25 mouse cellular contexts compared by ENCODE assay signal in the genomic region with DNA sequence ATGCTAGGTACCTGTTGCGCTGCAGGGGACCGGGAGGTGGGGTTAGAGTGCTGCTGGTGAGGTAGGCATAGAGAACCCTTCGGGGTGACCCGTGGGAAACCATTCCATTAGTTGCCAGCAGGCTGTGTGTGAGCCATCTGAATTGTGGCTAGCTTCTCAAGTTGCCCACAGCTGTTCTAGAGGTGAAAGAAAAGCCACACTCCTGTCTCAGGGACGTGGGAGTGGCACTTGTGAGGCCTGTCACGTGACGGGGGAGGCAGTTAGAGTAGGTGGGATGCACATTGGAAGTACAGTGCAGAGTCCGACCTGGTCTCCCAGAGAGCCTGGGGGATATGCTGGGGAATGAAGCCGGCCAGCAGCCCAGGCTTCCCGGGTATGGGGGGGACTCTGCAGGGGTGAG. TPM values are rescaled to one million over a fixed set of nuclear protein-coding genes. Genes with fewer than 3 reads are reported as not detected.
"Had no signal": no experiment of that assay in that cellular context is flagged by ENCODE, and none has a peak within 500 bp of the region (broad histone marks: within the 10 kb centered on the region; RNA-seq: fewer than 3 reads in every experiment).

No protein-coding gene starts in this region.

- H3K27me3 ChIP-seq: kidney, embryonic 15.5 days; lung, embryonic 15.5 days; neural tube, embryonic 12.5 days; stomach, embryonic 15.5 days had no signal

- H3K27ac ChIP-seq: kidney, embryonic 15.5 days; left cerebral cortex, adult 2 months; liver, embryonic 14.5 days; neural tube, embryonic 12.5 days had no signal

- DNase-seq: kidney, adult 8-10 months; kidney, postnatal 10 days; kidney, postnatal 36 days; layer of hippocampus, postnatal 36 days; liver, postnatal 0 days; lung, postnatal 14 days; lung, postnatal 4 days; right cerebral cortex, postnatal 25 days; spleen, adult 18-20 months; thymus, postnatal 36 days had no signal

- H3K9ac ChIP-seq: kidney, embryonic 15.5 days; liver, embryonic 14.5 days; liver, postnatal 0 days; lung, embryonic 15.5 days; stomach, embryonic 15.5 days had no signal

- H3K9me3 ChIP-seq: kidney, embryonic 15.5 days; lung, embryonic 15.5 days; neural tube, embryonic 12.5 days; stomach, embryonic 15.5 days had no signal

- ATAC-seq: liver, postnatal 0 days; midbrain, embryonic 16.5 days had no signal

- H3K4me3 ChIP-seq: kidney, embryonic 15.5 days; left cerebral cortex, adult 2 months; lung, embryonic 15.5 days; neural tube, embryonic 12.5 days; stomach, embryonic 15.5 days had no signal

- H3K4me2 ChIP-seq: kidney, embryonic 15.5 days; lung, embryonic 15.5 days; midbrain, embryonic 11.5 days; neural tube, embryonic 12.5 days; stomach, embryonic 15.5 days had no signal

RNA-seq across cellular contexts. Expression of gene Padi6, which starts 32.8 kb away (rescaled TPM):
- total RNA-seq: layer of hippocampus, adult 8-10 months; layer of hippocampus, postnatal 36 days; left cerebral cortex, adult 2 months; liver, adult 2 months; megakaryocyte progenitor cell, adult 5-6 weeks; megakaryocyte-erythroid progenitor cell, adult 5-6 weeks; monocyte, adult 5-6 weeks had no signal
- polyA plus RNA-seq: kidney, embryonic 15.5 days; limb, embryonic 14.5 days; liver, adult 2 months; liver, embryonic 14.5 days; liver, postnatal 0 days; midbrain, embryonic 11.5 days; midbrain, embryonic 16.5 days; neural tube, embryonic 12.5 days; urinary bladder, adult 2 months had no signal
